Mouse (Mus musculus): ENCODE measurements around the gene St6galnac6. TPM values are rescaled to one million over a fixed set of nuclear protein-coding genes. Genes with fewer than 3 reads are reported as not detected.

St6galnac6 gene
- polyA plus RNA-seq, 1 experiment, result 0.89 TPM

DNA sequence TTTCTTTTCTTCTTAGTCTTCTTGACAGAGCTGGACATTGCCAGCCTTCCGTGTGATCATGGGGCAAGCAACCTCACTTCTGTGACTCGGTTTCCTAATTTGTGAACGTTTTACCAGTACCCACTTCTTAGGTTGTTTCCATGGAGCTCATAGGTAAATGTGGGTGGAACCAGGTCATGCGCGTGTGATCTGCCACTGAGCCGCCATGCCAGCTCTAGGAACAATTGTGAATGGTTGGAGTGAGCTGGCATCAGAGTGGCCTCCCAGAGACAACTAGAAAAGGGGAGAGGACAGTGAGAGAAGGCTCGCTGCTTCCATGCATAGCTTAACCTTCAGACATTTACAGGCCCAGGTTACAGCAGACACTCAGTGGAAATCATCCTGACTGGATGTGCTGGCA, 68.7 kb downstream of the St6galnac6 start:
- TF ChIP-seq TAL1 (IDR thresholded peaks at IDR 0.05; ENCODE audit: low read length) (no peak), GATA1 (IDR thresholded peaks at IDR 0.05; ENCODE audit: low read length) (no peak)
- Histone ChIP-seq H3K36me3 (ENCODE audit: control insufficient read depth) (peaks cover 9% of the 10 kb centered on the region), H3K27me3 (ENCODE audit: control insufficient read depth) (no peaks in the 10 kb centered on the region), H3K4me1 (ENCODE audit: control insufficient read depth) (peaks cover 35% of the 10 kb centered on the region), H3K4me3 (replicated peaks) (no peak overlapping the region), H3K9me3 (ENCODE audit: control insufficient read depth, low read length) (no peaks in the 10 kb centered on the region)

GRCm38 (mm10) chr2:32669876-32670275, 70.4 kb downstream of the St6galnac6 start:
- no peak for TF ChIP-seq GATA1 (IDR thresholded peaks at IDR 0.05; ENCODE audit: low read length)
- no peak for TF ChIP-seq TAL1 (IDR thresholded peaks at IDR 0.05; ENCODE audit: low read length)
- Histone ChIP-seq H3K4me1 (ENCODE audit: control insufficient read depth) (peaks cover 42% of the 10 kb centered on the region), H3K27me3 (ENCODE audit: control insufficient read depth) (no peaks in the 10 kb centered on the region), H3K9me3 (ENCODE audit: control insufficient read depth, low read length) (no peaks in the 10 kb centered on the region), H3K4me3 (replicated peaks) (no peak overlapping the region), H3K36me3 (ENCODE audit: control insufficient read depth) (peaks cover 15% of the 10 kb centered on the region)

Other genes starting within 250 kb of the St6galnac6 start
- gene Ciz1, start 247.4 kb upstream of the St6galnac6 start, polyA plus RNA-seq (2012), result 19.4 and 20.0 TPM in 2 replicates
- 0.03 TPM in 1 of 2 replicates, not detected in the other for gene Dnm1, start 246.4 kb upstream of the St6galnac6 start, polyA plus RNA-seq (2012)
- 29.8 and 38.6 TPM in 2 replicates for gene 1110008P14Rik, start 217.8 kb upstream of the St6galnac6 start, polyA plus RNA-seq (2012)
- gene Lcn2, start 211.5 kb upstream of the St6galnac6 start, polyA plus RNA-seq (2012), result 0.19 and 0.32 TPM in 2 replicates
- gene Ptges2, start 203.8 kb upstream of the St6galnac6 start, polyA plus RNA-seq (2012), result 0.21 and 0.44 TPM in 2 replicates
- 0.26 and 0.29 TPM in 2 replicates for gene Naif1, start 149.3 kb upstream of the St6galnac6 start, polyA plus RNA-seq (2012)
- 1.9 and 2.0 TPM in 2 replicates for gene Slc25a25, start 148.3 kb upstream of the St6galnac6 start, polyA plus RNA-seq (2012)
- gene Fam102a, start 64.4 kb upstream of the St6galnac6 start, polyA plus RNA-seq (2012), result 0.03 and 0.06 TPM in 2 replicates
- gene Dpm2, start 28.9 kb upstream of the St6galnac6 start, polyA plus RNA-seq (2012), result 1.2 and 1.7 TPM in 2 replicates
- gene Pip5kl1, start 24.9 kb upstream of the St6galnac6 start, polyA plus RNA-seq (2012), result not detected in 2 replicates
- gene 9430097D07Rik, start 24.0 kb upstream of the St6galnac6 start, polyA plus RNA-seq (2012), result not detected in 2 replicates
- 0.21 and 0.30 TPM in 2 replicates for gene St6galnac4, start 12.6 kb upstream of the St6galnac6 start, polyA plus RNA-seq (2012)
- gene Ak1, start 22.0 kb downstream of the St6galnac6 start, polyA plus RNA-seq (2012), result 0.08 TPM in 1 of 2 replicates, not detected in the other
- 0.60 and 0.69 TPM in 2 replicates for gene Eng, start 46.9 kb downstream of the St6galnac6 start, polyA plus RNA-seq (2012)
- 1.0 and 1.2 TPM in 2 replicates for gene Fpgs, start 104.4 kb downstream of the St6galnac6 start, polyA plus RNA-seq (2012)
- 6.1 and 10.2 TPM in 2 replicates for gene Cdk9, start 113.4 kb downstream of the St6galnac6 start, polyA plus RNA-seq (2012)
- gene Sh2d3c, start 121.3 kb downstream of the St6galnac6 start, polyA plus RNA-seq (2012), result 0.04 and 0.06 TPM in 2 replicates
- not detected in 2 replicates for gene 6330409D20Rik, start 141.3 kb downstream of the St6galnac6 start, polyA plus RNA-seq (2012)
- 1.5 and 2.4 TPM in 2 replicates for gene Tor2a, start 157.5 kb downstream of the St6galnac6 start, polyA plus RNA-seq (2012)
- gene Ttc16, start 175.9 kb downstream of the St6galnac6 start, polyA plus RNA-seq (2012), result 0.02 TPM in 1 of 2 replicates, not detected in the other
- gene Ptrh1, start 176.1 kb downstream of the St6galnac6 start, polyA plus RNA-seq (2012), result 0.06 TPM in 1 of 2 replicates, not detected in the other
- not detected in 2 replicates for gene Cfap157, start 184.7 kb downstream of the St6galnac6 start, polyA plus RNA-seq (2012)
- 0.02 and 0.03 TPM in 2 replicates for gene Stxbp1, start 247.5 kb downstream of the St6galnac6 start, polyA plus RNA-seq (2012)

All from erythroblast, embryonic 14.5 days (primary cell).